Mouse (Mus musculus): ENCODE results near the gene Tex28.
"Not testable (repeated sequence)": the region's sequence is repeated elsewhere in the genome, so short reads cannot be mapped to it uniquely, and the experiment has no call there.

Tex28 gene

DNA sequence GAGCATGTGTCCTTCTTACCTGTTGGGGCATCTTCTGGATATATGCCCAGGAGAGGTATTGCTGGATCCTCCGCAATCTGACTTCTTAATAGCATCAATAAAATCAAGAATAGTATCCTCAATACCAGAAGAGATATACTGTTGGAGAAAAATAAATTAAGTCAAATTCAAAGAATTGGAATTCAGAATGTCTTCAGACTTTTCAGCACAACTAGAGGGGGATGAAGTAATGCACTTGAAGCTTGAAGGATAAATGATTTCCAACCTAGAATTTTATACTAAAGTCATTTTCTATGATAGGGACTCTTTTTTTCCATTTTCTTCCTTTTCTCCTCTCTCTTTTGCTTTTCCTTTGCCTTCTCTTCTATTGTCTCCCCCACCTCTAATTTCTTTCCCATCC, at the start of gene Tex28:
Gene Tex28, minus strand, starts transcription at position 101 of the 400 bp plus-strand sequence.
- DNase-seq (ENCODE audit: low spot score in 2 of 2): no peak

DNA sequence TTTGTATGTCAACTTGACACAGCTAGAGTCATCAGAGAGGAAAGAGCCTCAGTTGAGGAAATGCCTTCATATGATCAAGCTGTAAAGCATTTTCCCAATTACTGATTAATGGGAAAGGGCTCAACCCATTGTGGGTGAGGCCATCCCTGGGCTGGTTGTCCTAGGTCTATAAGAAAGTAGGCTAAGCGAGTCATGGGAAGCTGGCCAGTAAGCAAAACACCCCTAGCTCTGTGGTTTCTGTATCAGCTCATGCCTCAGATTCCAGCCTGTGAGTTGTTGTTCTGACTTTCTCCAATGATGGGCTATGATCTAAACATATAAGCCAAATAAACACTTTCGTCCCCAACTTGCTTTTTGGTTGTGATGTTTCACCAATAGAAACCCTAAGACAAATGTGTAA, 35.9 kb upstream of the Tex28 start:
- no peak for DNase-seq (ENCODE audit: low spot score in 2 of 2)

DNA sequence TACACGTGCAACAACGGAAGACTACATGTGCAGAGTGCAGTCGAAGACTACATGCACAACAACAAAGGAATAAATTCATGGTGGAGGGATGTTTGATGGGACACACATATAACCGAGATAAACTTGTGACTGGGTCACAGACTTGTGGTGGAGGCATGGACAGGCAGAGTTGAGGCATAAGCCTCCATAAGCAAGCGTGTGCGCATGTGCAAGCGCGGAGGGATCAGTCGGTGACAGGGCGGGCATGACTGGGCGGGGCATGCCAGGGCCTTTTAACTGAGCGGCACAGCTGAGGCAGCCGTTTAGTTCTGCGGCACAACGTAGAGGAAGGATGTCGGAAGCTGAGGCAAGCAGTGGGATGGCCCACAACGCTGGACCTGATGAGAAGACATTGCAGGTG, 9.3 kb upstream of the Tex28 start, which contains the start of gene Tktl1:
Gene Tktl1, plus strand, starts transcription at position 301 of the 400 bp plus-strand sequence.
- no peak for DNase-seq (ENCODE audit: low spot score in 2 of 2)

DNA sequence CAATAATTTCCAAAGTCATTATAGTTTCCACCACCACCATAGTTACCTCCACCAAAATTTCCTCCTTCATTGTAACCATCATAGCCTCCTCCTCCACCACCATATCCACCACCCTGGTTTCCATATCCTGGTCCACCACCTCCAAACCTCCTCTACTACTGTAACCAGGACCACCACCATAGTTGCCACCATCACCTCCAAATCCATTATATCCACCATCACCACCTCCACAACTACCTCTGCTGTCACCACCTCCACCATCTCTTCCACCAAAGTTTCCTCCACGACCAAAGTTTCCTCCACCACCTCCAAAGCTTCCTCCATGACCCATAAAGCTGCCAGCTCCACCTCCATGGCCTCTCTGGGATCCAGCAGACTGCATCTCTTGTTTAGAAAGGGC, 32.4 kb downstream of the Tex28 start, which contains the start of gene Mecp2:
Gene Mecp2, minus strand, starts transcription at position 101 of the 400 bp plus-strand sequence.
- DNase-seq (ENCODE audit: low spot score in 2 of 2): not testable (repeated sequence)

DNA sequence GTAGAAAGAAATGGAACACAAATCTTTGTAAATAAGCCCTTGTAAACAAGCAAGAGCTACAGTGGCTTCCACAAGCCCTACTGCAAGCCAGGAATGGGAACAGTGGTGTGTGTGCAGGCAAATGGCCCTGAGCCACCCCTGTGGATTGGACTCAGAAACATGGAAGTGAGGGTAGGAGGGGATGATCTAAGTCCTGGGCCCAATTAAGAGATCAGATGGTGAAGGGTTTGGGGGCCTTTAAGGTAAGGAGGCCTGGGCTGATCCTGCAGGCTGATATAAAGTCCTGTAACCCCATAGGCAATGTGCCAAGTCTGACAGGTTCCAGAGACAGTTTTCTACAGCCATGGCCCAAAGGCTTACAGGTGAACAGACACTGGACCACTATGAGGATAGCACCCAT, 40.5 kb downstream of the Tex28 start, which contains the start of gene Opn1mw:
Gene Opn1mw, plus strand, starts transcription at position 301 of the 400 bp plus-strand sequence.
- DNase-seq (ENCODE audit: low spot score in 2 of 2): no peak

DNA sequence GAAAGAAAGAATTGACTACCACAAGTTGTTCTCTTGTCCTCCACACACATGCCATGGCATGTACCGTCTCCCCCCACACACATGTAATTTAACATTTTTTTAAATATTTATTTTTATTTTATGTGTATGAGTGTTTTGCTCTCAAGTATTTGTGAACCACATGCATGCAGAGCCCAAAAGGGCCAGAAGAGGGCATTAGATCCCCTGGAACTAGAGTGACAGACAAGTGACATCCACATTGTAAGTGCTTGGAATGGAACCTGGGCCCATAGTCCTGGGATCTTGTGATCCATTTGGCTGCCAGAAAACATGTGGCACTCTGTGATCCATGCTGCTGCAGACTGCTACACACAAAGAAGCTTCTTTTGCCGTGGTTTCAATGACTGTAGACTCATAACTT, 42.7 kb downstream of the Tex28 start:
- DNase-seq (ENCODE audit: low spot score in 2 of 2): no peak

DNA sequence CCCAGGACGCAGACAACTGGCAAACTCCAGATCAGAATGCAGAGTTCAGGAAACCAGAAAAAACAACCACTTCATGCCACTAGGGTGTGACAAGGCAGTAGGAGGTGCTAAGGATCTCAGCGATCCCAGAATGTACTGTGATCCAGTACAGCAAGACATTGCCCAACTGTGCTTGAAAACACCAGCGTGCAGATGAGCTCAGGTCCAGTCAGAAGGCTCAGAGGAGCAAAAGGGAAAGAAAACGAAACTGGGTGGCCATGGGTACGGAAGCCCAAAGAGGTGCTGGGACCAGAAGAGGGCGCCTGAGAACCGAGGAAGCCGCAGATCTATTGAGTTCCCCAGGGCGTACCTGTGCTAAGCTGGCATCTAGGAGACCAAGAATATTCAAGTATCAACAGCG, 52.1 kb downstream of the Tex28 start:
- DNase-seq (ENCODE audit: low spot score in 2 of 2): peak; percentile 42 to 56

DNA sequence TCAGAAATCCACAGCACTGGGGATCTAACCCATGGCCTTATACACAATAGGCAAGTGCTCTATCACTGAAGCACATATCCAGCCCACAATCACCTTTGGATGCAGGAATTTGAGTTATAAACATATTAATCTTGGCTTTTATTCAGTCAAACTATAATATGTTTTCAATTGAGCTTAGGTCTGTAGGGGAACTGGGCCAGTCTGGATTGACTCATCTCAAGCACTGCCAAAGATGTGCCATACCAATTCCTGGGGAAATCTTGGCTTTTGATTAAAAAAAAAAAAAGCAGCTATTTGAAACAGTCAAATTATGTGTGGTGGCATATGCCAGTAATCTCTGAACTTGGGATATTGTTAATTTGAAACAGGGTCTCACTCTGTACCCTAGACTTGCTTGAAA, 53.6 kb downstream of the Tex28 start:
- DNase-seq (ENCODE audit: low spot score in 2 of 2): no peak

DNA sequence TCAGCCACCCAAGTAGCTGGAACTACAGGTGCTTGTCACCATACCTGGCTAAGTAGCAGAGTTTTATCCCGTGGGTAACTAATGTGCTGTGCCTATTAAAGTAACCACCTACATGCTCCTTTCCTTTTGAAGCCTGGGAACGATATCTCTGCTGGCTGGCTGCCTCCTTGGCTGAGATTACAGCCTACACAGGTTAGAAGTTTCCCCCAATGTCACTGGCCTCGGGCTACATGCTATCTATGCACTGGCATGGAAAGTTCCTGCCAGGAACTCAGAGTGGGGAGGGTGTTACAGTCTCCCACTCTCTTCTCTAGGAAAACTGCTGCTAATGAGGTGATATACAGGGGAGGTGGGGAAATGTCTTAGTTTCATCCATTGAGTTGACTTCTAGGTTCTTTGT, 58.9 kb downstream of the Tex28 start:
- peak; percentile 16 to 17 for DNase-seq (ENCODE audit: low spot score in 2 of 2)

DNA sequence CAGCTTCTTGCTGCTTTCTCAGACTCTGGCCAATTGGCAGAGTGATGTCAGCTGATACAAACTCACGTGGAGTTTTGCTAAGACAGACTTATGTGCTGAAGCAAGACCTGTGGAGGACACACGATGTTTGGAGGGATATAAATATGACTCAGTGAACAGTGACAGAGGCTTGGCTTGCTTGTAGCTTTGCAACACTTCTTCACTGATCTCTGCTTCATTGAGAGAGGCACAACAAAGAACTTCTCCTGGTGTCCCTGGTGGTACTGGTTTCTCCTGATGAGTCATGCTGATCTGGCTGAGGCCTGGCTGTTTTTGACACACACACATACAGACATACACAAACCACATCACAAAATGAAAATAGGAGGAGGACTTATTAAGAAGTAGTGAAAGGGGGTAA, 61.7 kb downstream of the Tex28 start:
- DNase-seq (ENCODE audit: low spot score in 2 of 2): no peak

DNA sequence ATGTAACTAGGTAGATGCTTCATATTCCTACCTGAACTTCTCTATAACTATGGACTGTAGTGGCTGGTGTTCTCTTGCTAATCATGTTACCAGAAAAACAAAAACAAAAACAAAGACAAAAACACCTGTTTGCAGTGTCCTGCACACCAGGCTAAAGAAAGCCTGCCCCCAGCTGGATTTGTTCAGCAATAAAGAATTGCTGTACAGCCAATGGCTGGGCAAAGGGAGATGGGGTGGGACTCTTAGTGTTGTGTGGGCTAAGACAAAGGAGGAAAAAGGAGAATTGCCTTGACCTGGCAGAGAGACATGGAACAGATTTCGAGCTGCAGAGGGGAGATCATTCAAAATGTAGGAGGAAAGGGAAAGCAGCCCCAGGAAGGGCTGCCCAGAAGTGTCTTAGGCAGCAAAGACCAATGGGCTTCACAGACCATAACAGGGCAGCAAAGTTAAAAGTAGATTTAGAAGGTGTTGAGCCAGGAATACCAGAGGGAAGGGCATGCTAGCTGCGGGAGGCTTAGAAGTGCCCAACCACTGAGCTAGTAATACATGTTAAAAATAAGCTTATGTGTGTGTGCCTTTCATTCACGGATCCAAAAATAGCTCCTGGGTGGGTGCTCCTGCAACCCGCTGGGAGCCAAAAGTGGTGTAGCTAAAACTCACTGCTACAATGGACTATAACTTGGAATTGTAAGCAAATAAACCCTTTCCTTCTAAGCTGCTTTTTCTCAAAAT, 64.0 kb downstream of the Tex28 start:
- DNase-seq (ENCODE audit: low spot score in 2 of 2): peak; percentile 34 to 36
